ENCODE assay signal across 10 mouse cellular contexts in the genomic region with DNA sequence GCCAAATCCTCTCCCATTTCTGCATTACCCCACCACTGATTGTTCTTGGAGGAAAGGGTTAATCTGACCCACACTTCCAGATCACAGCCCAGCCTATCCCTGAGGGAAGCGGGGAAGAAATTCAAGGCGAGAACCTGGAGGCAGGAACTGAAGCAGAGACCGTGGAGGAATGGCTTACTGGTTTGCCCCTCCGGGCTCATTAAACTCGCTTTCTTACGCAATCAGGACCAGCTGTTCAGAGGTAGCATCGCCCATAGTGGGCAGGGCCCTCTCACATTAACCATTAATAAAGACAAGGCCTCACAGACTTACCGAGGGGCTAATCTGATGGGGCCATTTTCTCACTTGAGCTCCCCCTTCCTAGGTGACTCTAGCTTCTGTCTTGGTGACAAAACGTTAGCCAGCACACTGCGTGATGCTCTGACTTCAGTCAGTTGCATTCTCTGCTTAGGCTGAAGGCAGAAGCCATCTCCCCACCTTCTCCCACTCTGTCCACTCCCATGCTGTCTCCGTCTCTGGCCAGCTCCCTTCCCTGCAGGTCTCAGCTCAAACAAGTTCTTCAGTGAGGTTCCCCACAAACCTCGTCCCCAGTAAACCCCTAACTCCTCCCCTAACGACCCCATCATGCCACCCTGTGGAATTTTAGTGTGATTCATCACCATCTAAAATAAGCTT. TPM values are rescaled to one million over a fixed set of nuclear protein-coding genes. Genes with fewer than 3 reads are reported as not detected.
DNase-seq lines count a peak whose midpoint lies in the region; ATAC-seq lines count a peak whose summit lies in the region.
"Had no signal": no experiment of that assay in that cellular context is flagged by ENCODE, and none has a peak within 500 bp of the region (broad histone marks: within the 10 kb centered on the region; RNA-seq: fewer than 3 reads in every experiment).

No protein-coding gene starts in this region.

- H3K9ac ChIP-seq in hindbrain, embryonic 15.5 days = no peak overlapping the region
- H3K9ac ChIP-seq in limb, embryonic 12.5 days (replicated peaks) = no peak overlapping the region
- H3K9ac ChIP-seq: liver, postnatal 0 days had no signal

- WGBS in hindbrain, embryonic 15.5 days = 40% methylated on average over 13 of the region's 13 CpGs
- WGBS in limb, embryonic 12.5 days = 25% methylated on average over 13 of the region's 13 CpGs

- H3K4me1 ChIP-seq in hindbrain, embryonic 15.5 days (replicated peaks) = peaks cover 25% of the 10 kb centered on the region
- H3K4me1 ChIP-seq in limb, embryonic 12.5 days (replicated peaks) = peaks cover 24% of the 10 kb centered on the region

- H3K27ac ChIP-seq in hindbrain, embryonic 15.5 days (replicated peaks) = no peak overlapping the region
- H3K27ac ChIP-seq in limb, embryonic 12.5 days = peak overlapping the region; percentile 67; the same call in 1 of the 2 replicates

- H3K36me3 ChIP-seq in hindbrain, embryonic 15.5 days = no peaks in the 10 kb centered on the region
- no peaks in the 10 kb centered on the region for H3K36me3 ChIP-seq in limb, embryonic 12.5 days

- H3K4me3 ChIP-seq in hindbrain, embryonic 15.5 days = no peak overlapping the region
- H3K4me3 ChIP-seq in limb, embryonic 12.5 days (replicated peaks) = no peak overlapping the region

- ATAC-seq in hindbrain, embryonic 15.5 days (ENCODE audit: low FRiP score, low read depth) = peak; percentile 49; the same call in 1 of the 2 replicates
- peak; percentile 71 for ATAC-seq in limb, embryonic 12.5 days (ENCODE audit: insufficient number of reproducible peaks, insufficient read depth, low FRiP score, low TSS enrichment, low read depth)
- no peak for ATAC-seq in erythroid progenitor cell, adult 5-6 weeks (replicated peaks; ENCODE audit: low FRiP score, poor library complexity, severe bottlenecking)
- no peak for ATAC-seq in granulocyte monocyte progenitor cell, adult 5-6 weeks (replicated peaks; ENCODE audit: poor library complexity, severe bottlenecking)
- ATAC-seq: liver, postnatal 0 days had no signal

- peak; percentile 63 for DNase-seq in kidney, adult 11 months
- DNase-seq in kidney, postnatal 10 days = no peak
- DNase-seq in retina, postnatal 1 day = peak; percentile 31
- no peak for DNase-seq in ovary, adult 18-20 months (ENCODE audit: low spot score)
- DNase-seq: cerebellum, adult 9-10 months; liver, postnatal 0 days had no signal

- H3K9me3 ChIP-seq in hindbrain, embryonic 15.5 days = no peaks in the 10 kb centered on the region
- no peaks in the 10 kb centered on the region for H3K9me3 ChIP-seq in limb, embryonic 12.5 days

- no peaks in the 10 kb centered on the region for H3K27me3 ChIP-seq in hindbrain, embryonic 15.5 days
- no peaks in the 10 kb centered on the region for H3K27me3 ChIP-seq in limb, embryonic 12.5 days

- no peak overlapping the region for H3K4me2 ChIP-seq in hindbrain, embryonic 15.5 days
- H3K4me2 ChIP-seq in limb, embryonic 12.5 days = 0 out of 2 replicates have a peak overlapping the region, but pooled peaks have one; percentile 1

RNA-seq across cellular contexts. Expression of gene Klhl29, which starts 43.5 kb away (rescaled TPM):
- 4.2 and 4.8 TPM in 2 replicates for polyA plus RNA-seq in hindbrain, embryonic 15.5 days (2015; fragmentation: Nextera tagmentation; extraction: Ambion mirVana)
- 2.9 and 3.1 TPM in 2 replicates for polyA plus RNA-seq in limb, embryonic 12.5 days (2016; fragmentation: Nextera tagmentation; extraction: Ambion mirVana)
- not detected in 2 replicates for total RNA-seq in erythroid progenitor cell, adult 5-6 weeks (2015; ENCODE audit: low replicate concordance)
- not detected in 2 replicates for total RNA-seq in erythroid progenitor cell, adult 5-6 weeks (2017; ENCODE audit: low replicate concordance)
- not detected in 2 replicates for total RNA-seq in granulocyte monocyte progenitor cell, adult 5-6 weeks (2014; fragmentation: Nextera tagmentation)
- total RNA-seq in granulocyte monocyte progenitor cell, adult 5-6 weeks (2017) = not detected in 2 replicates

Comparison
In these comparisons a context has a peak if more than half of its experiments do, and no peak if none do; other contexts are left out.
1. DNase-seq: peak in kidney, adult 11 months (single experiment) and retina, postnatal 1 day (single experiment); none in kidney, postnatal 10 days (single experiment) and ovary, adult 18-20 months (single experiment).
2. ATAC-seq: peak in hindbrain, embryonic 15.5 days (single experiment) and limb, embryonic 12.5 days (single experiment); none in erythroid progenitor cell, adult 5-6 weeks (single experiment) and granulocyte monocyte progenitor cell, adult 5-6 weeks (single experiment).